Mouse (Mus musculus): ENCODE results near the gene Cux2. TPM values are rescaled to one million over a fixed set of nuclear protein-coding genes. Genes with fewer than 3 reads are reported as not detected.

The Cux2 gene
- polyA plus RNA-seq, 1 experiment from 2014 or later, result 14.0 TPM

- H3K27ac ChIP-seq, result peak overlapping the region; percentile 3; the same call in 1 of the 2 replicates
- H3K4me1 ChIP-seq, result peaks cover 36% of the 10 kb centered on the region
- no peak for ATAC-seq (ENCODE audit: low FRiP score)
- no peaks in the 10 kb centered on the region for H3K36me3 ChIP-seq (replicated peaks)
- no peak overlapping the region for H3K4me3 ChIP-seq (replicated peaks)
- 79% methylated on average over 12 of the region's 12 CpGs for WGBS
- no peak overlapping the region for H3K4me2 ChIP-seq
- no peaks in the 10 kb centered on the region for H3K27me3 ChIP-seq
- no peak overlapping the region for H3K9ac ChIP-seq
- H3K9me3 ChIP-seq, result 0 out of 2 replicates have a peak, but pooled peaks cover 2% of the 10 kb centered on the region
Observed at GRCm38 (mm10) chr5:121976331-121976730, 73.6 kb downstream of the Cux2 start.

- Histone ChIP-seq H3K4me1 (peaks cover 40% of the 10 kb centered on the region), H3K4me3 (replicated peaks) (no peak overlapping the region), H3K36me3 (replicated peaks) (no peaks in the 10 kb centered on the region), H3K4me2 (no peak overlapping the region), H3K27ac (peak overlapping the region; percentile 36; the same call in 1 of the 2 replicates), H3K27me3 (no peaks in the 10 kb centered on the region), H3K9ac (no peak overlapping the region), H3K9me3 (0 out of 2 replicates have a peak, but pooled peaks cover 2% of the 10 kb centered on the region)
- 49% methylated on average over 10 of the region's 10 CpGs for WGBS
- no peak for ATAC-seq (ENCODE audit: low FRiP score)
Observed at GRCm38 (mm10) chr5:121973541-121973940, 76.4 kb downstream of the Cux2 start.

GRCm38 (mm10) chr5:121972680-121973192 is 77.2 kb downstream of the Cux2 start:
- WGBS, result 59% methylated on average over 23 of the region's 23 CpGs
- Histone ChIP-seq H3K4me3 (replicated peaks) (no peak overlapping the region), H3K27me3 (no peaks in the 10 kb centered on the region), H3K27ac (no peak overlapping the region), H3K36me3 (replicated peaks) (no peaks in the 10 kb centered on the region), H3K9ac (no peak overlapping the region), H3K4me1 (peaks cover 48% of the 10 kb centered on the region), H3K4me2 (no peak overlapping the region), H3K9me3 (0 out of 2 replicates have a peak, but pooled peaks cover 2% of the 10 kb centered on the region)
- ATAC-seq (ENCODE audit: low FRiP score), result no peak

GRCm38 (mm10) chr5:121968999-121969398 is 80.9 kb downstream of the Cux2 start:
- H3K27me3 ChIP-seq, result peaks cover 5% of the 10 kb centered on the region
- ATAC-seq (ENCODE audit: low FRiP score), result no peak
- no peaks in the 10 kb centered on the region for H3K36me3 ChIP-seq (replicated peaks)
- 0 out of 2 replicates have a peak, but pooled peaks cover 2% of the 10 kb centered on the region for H3K9me3 ChIP-seq
- no peak overlapping the region for H3K4me2 ChIP-seq
- H3K27ac ChIP-seq, result no peak overlapping the region; the same call in 1 of the 2 replicates
- H3K9ac ChIP-seq, result no peak overlapping the region
- 72% methylated on average over 15 of the region's 15 CpGs for WGBS
- no peak overlapping the region for H3K4me3 ChIP-seq (replicated peaks)
- H3K4me1 ChIP-seq, result peaks cover 63% of the 10 kb centered on the region

- H3K9me3 ChIP-seq, result 0 out of 2 replicates have a peak, but pooled peaks cover 2% of the 10 kb centered on the region
- H3K27ac ChIP-seq, result peak overlapping the region; percentile 69; the same call in 1 of the 2 replicates
- no peaks in the 10 kb centered on the region for H3K36me3 ChIP-seq (replicated peaks)
- H3K4me1 ChIP-seq, result peaks cover 57% of the 10 kb centered on the region
- H3K4me3 ChIP-seq (replicated peaks), result no peak overlapping the region
- ATAC-seq (ENCODE audit: low FRiP score), result peak; percentile 37; the same call in 1 of the 2 replicates
- H3K9ac ChIP-seq, result no peak overlapping the region
- no peak overlapping the region for H3K4me2 ChIP-seq
- 65% methylated on average over 15 of the region's 15 CpGs for WGBS
- peaks cover 5% of the 10 kb centered on the region for H3K27me3 ChIP-seq
Observed at GRCm38 (mm10) chr5:121968416-121968815, 81.5 kb downstream of the Cux2 start.

GRCm38 (mm10) chr5:121967520-121967919 is 82.4 kb downstream of the Cux2 start:
- no peak for ATAC-seq (ENCODE audit: low FRiP score)
- WGBS, result 92% methylated on average over 5 of the region's 5 CpGs
- no peak overlapping the region for H3K4me3 ChIP-seq (replicated peaks)

GRCm38 (mm10) chr5:121966940-121967339 is 83.0 kb downstream of the Cux2 start:
- no peak overlapping the region for H3K9ac ChIP-seq
- H3K4me3 ChIP-seq (replicated peaks), result no peak overlapping the region
- H3K27ac ChIP-seq, result no peak overlapping the region
- no peaks in the 10 kb centered on the region for H3K36me3 ChIP-seq (replicated peaks)
- H3K4me1 ChIP-seq, result peaks cover 43% of the 10 kb centered on the region
- H3K4me2 ChIP-seq, result no peak overlapping the region
- 0 out of 2 replicates have a peak, but pooled peaks cover 2% of the 10 kb centered on the region for H3K9me3 ChIP-seq
- WGBS, result 46% methylated on average over 16 of the region's 16 CpGs
- peaks cover 5% of the 10 kb centered on the region for H3K27me3 ChIP-seq
- ATAC-seq (ENCODE audit: low FRiP score), result no peak

More at GRCm38 (mm10) chr5:121967520-121967919, 82.4 kb downstream of the Cux2 start:
- Histone ChIP-seq H3K4me1 (peaks cover 48% of the 10 kb centered on the region), H3K9ac (no peak overlapping the region), H3K27me3 (peaks cover 5% of the 10 kb centered on the region), H3K4me2 (no peak overlapping the region), H3K27ac (no peak overlapping the region), H3K9me3 (0 out of 2 replicates have a peak, but pooled peaks cover 2% of the 10 kb centered on the region), H3K36me3 (replicated peaks) (no peaks in the 10 kb centered on the region)

GRCm38 (mm10) chr5:121962974-121963373 is 86.9 kb downstream of the Cux2 start:
- Histone ChIP-seq H3K36me3 (replicated peaks) (no peaks in the 10 kb centered on the region), H3K9me3 (no peaks in the 10 kb centered on the region)
- WGBS, result 87% methylated on average over 10 of the region's 10 CpGs

GRCm38 (mm10) chr5:121962359-121962758 is 87.5 kb downstream of the Cux2 start:
- no peak overlapping the region for H3K9ac ChIP-seq
- no peaks in the 10 kb centered on the region for H3K9me3 ChIP-seq
- peaks cover 7% of the 10 kb centered on the region for H3K27me3 ChIP-seq
- no peak overlapping the region for H3K4me2 ChIP-seq
- H3K4me1 ChIP-seq, result peaks cover 45% of the 10 kb centered on the region
- no peak overlapping the region for H3K4me3 ChIP-seq (replicated peaks)
- no peaks in the 10 kb centered on the region for H3K36me3 ChIP-seq (replicated peaks)
- H3K27ac ChIP-seq, result no peak overlapping the region
- ATAC-seq (ENCODE audit: low FRiP score), result no peak
- 91% methylated on average over 7 of the region's 7 CpGs for WGBS

More at GRCm38 (mm10) chr5:121962974-121963373, 86.9 kb downstream of the Cux2 start:
- H3K27me3 ChIP-seq, result peaks cover 7% of the 10 kb centered on the region
- no peak overlapping the region for H3K4me3 ChIP-seq (replicated peaks)
- peaks cover 44% of the 10 kb centered on the region for H3K4me1 ChIP-seq
- no peak for ATAC-seq (ENCODE audit: low FRiP score)
- H3K27ac ChIP-seq, result no peak overlapping the region
- no peak overlapping the region for H3K9ac ChIP-seq
- no peak overlapping the region for H3K4me2 ChIP-seq

- no peaks in the 10 kb centered on the region for H3K9me3 ChIP-seq
- H3K36me3 ChIP-seq (replicated peaks), result no peaks in the 10 kb centered on the region
- ATAC-seq (ENCODE audit: low FRiP score), result no peak
- H3K4me2 ChIP-seq, result no peak overlapping the region
- no peak overlapping the region for H3K4me3 ChIP-seq (replicated peaks)
- no peak overlapping the region for H3K9ac ChIP-seq
- H3K27me3 ChIP-seq, result peaks cover 7% of the 10 kb centered on the region
- H3K27ac ChIP-seq, result no peak overlapping the region
- H3K4me1 ChIP-seq, result peaks cover 38% of the 10 kb centered on the region
- WGBS, result 80% methylated on average over 8 of the region's 8 CpGs
Observed at GRCm38 (mm10) chr5:121961256-121961655, 88.6 kb downstream of the Cux2 start.

- H3K4me3 ChIP-seq (replicated peaks), result no peak overlapping the region
- H3K27ac ChIP-seq, result no peak overlapping the region
- H3K9ac ChIP-seq, result no peak overlapping the region
- H3K27me3 ChIP-seq, result peaks cover 7% of the 10 kb centered on the region
- no peak for ATAC-seq (ENCODE audit: low FRiP score)
- H3K36me3 ChIP-seq (replicated peaks), result no peaks in the 10 kb centered on the region
- no peaks in the 10 kb centered on the region for H3K9me3 ChIP-seq
- WGBS, result 79% methylated on average over 10 of the region's 10 CpGs
- no peak overlapping the region for H3K4me2 ChIP-seq
- H3K4me1 ChIP-seq, result peaks cover 27% of the 10 kb centered on the region
Observed at GRCm38 (mm10) chr5:121959688-121960087, 90.2 kb downstream of the Cux2 start.

GRCm38 (mm10) chr5:121958551-121958950 is 91.4 kb downstream of the Cux2 start:
- H3K4me1 ChIP-seq, result peaks cover 26% of the 10 kb centered on the region
- no peak for ATAC-seq (ENCODE audit: low FRiP score)
- no peaks in the 10 kb centered on the region for H3K36me3 ChIP-seq (replicated peaks)
- 91% methylated on average over 9 of the region's 9 CpGs for WGBS
- H3K27ac ChIP-seq, result no peak overlapping the region
- 0 out of 2 replicates have a peak overlapping the region, but pooled peaks have one; percentile 9 for H3K9ac ChIP-seq
- H3K4me3 ChIP-seq (replicated peaks), result no peak overlapping the region
- no peaks in the 10 kb centered on the region for H3K9me3 ChIP-seq
- no peak overlapping the region for H3K4me2 ChIP-seq
- 0 out of 2 replicates have a peak, but pooled peaks cover 2% of the 10 kb centered on the region for H3K27me3 ChIP-seq

- H3K9ac ChIP-seq, result no peak overlapping the region
- 90% methylated on average over 5 of the region's 5 CpGs for WGBS
- no peak overlapping the region for H3K4me3 ChIP-seq (replicated peaks)
- ATAC-seq (ENCODE audit: low FRiP score), result no peak
- H3K4me2 ChIP-seq, result no peak overlapping the region
- H3K27ac ChIP-seq, result no peak overlapping the region
- no peaks in the 10 kb centered on the region for H3K9me3 ChIP-seq
- H3K27me3 ChIP-seq, result 0 out of 2 replicates have a peak, but pooled peaks cover 2% of the 10 kb centered on the region
- peaks cover 22% of the 10 kb centered on the region for H3K4me1 ChIP-seq
- H3K36me3 ChIP-seq (replicated peaks), result no peaks in the 10 kb centered on the region
Observed at GRCm38 (mm10) chr5:121955806-121956205, 94.1 kb downstream of the Cux2 start.
